Mouse (Mus musculus): ENCODE measurements around the gene Iqgap3.

Gene Iqgap3

GRCm38 (mm10) chr3:88138336-88139242 is 56.8 kb downstream of the Iqgap3 start:
- DNase-seq (ENCODE audit: low spot score), result peak; percentile 94

DNA sequence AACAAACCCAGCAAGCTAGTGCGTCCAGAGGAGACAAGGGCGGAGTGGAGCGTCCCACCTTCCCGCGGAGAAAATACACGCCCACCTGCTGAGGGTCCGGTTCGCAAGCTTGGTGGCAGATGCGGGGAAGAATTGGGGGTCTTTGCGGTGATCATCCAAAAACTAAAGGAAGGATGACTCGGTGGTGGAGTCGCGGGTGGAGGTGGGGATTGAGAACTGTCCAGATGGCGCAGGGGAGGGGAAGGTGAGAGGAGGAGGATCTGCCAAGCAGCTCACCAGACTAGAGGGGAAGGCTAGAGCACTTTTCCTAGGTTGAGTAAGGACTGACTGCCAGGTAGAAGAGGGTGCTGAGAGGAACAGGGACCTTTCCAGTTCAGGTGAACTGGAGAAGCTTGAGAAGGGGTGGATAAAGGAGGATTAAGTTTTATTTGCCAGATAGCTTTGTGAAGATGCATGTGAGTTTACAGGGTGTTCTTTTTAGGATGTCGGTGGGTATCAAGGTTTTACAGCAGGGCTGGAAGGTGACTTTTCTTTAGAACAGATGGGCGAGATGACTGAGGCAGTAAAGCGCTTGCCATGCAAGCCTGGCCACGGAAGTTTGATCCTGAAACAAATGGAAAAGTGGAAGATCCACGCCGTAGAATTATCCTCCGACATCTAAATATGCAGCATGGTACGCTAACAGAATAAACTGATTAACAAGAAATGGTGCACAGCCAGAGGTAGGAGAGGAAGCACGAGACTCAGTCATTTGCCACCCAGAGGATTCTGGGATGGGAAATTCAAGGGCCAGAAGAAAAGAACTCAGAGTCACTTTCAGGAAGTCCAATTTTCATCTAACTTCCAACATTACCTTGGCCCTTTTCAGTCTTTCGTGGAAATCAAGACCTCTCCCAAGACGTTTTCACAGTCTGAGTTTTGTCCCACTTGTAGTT is 57.7 kb downstream of the Iqgap3 start:
- no peak for DNase-seq (ENCODE audit: low spot score)

- DNase-seq (ENCODE audit: low spot score), result peak; percentile 80
These were observed 58.6 kb downstream of the Iqgap3 start for GRCm38 (mm10) chr3:88140178-88140902.

GRCm38 (mm10) chr3:88140903-88141430 is 59.2 kb downstream of the Iqgap3 start:
- no peak for DNase-seq (ENCODE audit: low spot score)

DNA sequence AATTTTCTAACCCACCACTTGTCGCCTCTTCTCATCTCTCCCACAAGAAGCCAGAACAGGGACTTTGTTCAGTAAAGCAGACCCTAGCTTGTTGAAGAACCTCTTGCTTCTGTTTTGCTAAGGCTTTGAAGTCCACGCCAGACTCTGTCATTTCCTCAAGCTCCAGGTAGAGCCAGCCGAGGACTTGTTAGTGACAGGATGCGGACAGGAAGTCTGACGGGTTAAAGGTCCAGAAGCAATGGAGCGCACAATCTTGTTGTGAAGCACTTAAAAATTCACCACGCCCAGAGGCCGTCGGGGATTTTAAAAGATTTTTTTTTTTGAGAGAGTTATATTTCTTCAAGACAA is 59.6 kb downstream of the Iqgap3 start:
- no peak for DNase-seq (ENCODE audit: low spot score)

DNA sequence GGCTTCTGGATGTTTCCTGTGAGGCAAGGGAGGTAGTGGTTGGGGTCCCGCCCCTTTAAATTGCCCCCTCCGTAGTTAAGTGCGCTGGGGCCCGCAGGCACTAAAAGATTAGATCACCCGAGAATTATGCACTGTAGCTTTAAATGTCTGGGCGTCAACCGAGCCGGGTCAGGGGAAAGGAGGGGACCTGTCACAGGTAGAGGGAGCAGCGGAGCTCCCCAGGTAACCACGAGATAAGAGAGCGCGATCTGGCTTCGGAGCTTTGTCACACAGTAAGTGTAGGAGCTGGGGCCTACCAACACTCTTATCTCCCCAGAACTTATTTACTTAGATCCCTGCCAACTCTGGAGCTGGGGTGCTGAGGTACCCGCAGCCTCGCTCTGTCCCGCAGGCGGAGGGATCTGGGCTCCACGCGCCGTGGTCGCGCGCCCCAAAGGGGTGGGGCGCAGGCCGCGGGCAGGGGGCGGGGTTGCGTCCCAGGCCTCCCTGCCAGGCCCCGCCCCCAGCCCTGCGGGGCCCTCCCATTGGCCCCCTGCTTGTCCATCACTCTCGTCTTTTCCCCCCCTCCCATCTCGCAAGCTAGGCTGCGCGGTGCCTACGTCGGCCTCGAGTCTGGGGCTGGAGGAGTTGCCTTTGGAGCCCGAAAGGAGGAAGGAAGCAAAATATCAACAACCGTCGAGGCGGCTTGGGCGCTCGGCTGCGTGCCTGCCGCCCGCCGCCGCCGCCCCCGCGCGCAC is 60.2 kb downstream of the Iqgap3 start, which contains the start of gene Mef2d:
Gene Mef2d (plus strand): TSS at position 586 of the 737 bp plus-strand sequence.
- DNase-seq (ENCODE audit: low spot score), result peak; percentile 94

DNA sequence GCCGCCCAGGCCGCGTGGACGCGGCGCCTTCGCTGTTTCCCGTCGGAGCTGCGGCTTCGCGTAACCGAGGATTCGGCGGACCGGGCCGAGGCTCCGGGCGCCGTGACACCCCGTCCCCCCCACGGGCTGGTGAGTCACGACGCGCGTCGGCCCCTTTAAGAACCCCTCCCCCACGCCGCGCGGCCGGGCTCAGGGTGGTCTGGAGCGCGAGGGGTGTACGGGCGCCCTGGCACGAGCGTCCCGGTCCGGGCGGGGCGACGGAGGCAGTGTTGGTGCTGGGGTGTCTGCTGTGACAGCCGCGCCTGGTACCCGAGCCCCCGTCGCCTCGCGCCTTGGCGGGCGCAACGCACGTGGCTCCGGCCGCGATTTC is 60.8 kb downstream of the Iqgap3 start:
- DNase-seq (ENCODE audit: low spot score), result no peak

DNA sequence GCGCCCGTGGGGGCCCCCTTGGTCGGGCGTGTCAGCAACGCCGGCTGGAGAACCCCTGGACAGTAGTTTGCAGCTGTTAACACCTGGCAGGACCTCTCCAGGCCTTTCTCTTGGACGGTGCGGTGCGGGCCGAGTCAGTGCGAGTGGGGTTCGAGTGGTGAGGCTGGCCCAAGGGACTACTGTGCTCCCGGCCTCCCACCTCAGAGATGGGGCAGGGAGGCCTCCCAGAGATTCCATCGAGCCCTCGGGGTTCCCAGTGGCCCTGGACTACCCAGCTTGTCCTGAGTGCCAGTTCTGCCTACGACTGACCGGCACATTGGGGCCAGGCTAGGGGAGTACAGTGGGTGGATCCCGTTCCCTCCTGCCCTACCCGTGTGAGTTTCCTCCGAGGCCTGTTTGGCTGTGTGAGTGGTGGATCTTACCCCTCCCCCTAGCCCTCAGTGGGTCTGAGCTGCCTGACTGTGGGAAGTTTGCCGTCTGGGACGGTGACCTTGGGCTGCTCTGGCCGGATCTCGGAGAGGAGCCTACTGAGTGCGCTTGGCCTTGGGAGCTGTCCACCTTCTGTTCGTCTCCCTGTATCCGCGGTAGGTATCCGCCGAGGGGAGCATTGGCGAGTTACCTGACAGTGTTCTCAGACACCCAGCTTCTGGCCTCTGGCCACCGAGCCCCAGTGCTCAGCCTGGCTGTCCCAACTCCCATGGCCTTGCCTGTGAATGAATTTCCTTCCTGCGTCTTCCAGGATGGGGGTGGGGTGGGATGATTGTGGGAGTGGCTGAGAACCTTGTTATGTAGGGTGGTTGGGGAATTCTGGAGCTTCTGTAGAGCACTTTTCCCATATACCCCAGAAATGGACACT is 61.4 kb downstream of the Iqgap3 start:
- DNase-seq (ENCODE audit: low spot score), result peak; percentile 69

- no peak for DNase-seq (ENCODE audit: low spot score)
These were observed 62.3 kb downstream of the Iqgap3 start for GRCm38 (mm10) chr3:88143961-88144486.

GRCm38 (mm10) chr3:88144648-88145410 is 63.1 kb downstream of the Iqgap3 start:
- no peak for DNase-seq (ENCODE audit: low spot score)

DNA sequence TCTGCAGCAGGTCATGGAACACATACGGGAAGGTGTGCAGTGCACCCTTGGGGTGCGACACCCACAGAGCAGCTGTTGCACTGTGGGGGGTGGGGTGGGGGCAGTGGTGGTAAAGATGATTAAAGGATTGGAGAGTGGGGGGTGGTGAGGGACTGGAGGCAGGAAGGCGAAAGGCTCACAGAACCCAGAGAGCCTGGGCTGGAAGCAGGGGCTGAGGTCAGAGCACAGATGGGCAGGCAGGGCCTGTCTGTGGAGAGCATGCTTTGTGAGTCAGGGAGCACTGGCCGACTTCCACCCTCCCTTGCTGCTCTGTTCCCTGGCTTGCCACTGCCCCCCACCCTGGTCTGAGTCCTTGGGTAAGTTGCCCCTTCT is 63.6 kb downstream of the Iqgap3 start:
- DNase-seq (ENCODE audit: low spot score), result no peak

- DNase-seq (ENCODE audit: low spot score), result no peak
These were observed 64.2 kb downstream of the Iqgap3 start for GRCm38 (mm10) chr3:88145952-88146351.

DNA sequence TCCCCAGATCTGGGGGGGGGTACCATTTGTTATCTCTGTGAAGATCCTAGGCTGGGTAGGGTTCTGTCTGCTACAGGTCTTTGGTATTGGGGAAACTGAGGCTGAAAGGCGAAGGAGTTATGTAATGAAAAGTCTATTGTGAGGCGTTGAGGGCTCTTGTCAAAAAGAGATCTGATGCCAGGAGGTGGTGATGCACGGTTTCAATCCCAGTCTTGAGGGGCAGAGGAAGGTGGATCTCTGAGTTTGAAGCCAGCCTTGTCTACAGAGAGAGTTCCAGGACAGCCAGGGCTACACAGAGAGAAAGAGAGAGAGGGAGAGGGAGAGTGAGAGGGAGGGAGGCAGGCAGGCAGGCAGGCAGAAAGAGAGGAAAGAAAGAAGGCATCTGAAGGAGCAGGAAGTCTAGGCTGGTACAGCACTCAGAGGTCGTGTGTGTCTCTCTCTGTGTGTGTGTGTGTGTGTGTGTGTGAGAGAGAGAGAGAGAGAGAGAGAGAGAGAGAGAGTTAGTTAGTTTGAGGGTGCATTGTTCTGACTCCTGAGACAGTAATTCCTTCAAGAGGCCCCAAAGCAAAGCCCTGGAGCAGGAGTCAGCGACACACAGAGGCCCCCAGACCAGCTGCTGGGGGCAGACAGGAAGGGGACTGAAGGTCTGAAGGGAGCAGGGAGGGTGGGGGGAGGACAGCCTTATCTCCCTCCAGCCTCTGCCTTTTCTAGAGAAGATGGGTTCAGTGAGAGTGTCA is 64.8 kb downstream of the Iqgap3 start:
- DNase-seq (ENCODE audit: low spot score), result no peak

GRCm38 (mm10) chr3:88147444-88147843 is 65.7 kb downstream of the Iqgap3 start:
- no peak for DNase-seq (ENCODE audit: low spot score)

GRCm38 (mm10) chr3:88147866-88148265 is 66.1 kb downstream of the Iqgap3 start:
- DNase-seq (ENCODE audit: low spot score), result no peak

GRCm38 (mm10) chr3:88148354-88148753 is 66.6 kb downstream of the Iqgap3 start:
- DNase-seq (ENCODE audit: low spot score), result no peak

DNA sequence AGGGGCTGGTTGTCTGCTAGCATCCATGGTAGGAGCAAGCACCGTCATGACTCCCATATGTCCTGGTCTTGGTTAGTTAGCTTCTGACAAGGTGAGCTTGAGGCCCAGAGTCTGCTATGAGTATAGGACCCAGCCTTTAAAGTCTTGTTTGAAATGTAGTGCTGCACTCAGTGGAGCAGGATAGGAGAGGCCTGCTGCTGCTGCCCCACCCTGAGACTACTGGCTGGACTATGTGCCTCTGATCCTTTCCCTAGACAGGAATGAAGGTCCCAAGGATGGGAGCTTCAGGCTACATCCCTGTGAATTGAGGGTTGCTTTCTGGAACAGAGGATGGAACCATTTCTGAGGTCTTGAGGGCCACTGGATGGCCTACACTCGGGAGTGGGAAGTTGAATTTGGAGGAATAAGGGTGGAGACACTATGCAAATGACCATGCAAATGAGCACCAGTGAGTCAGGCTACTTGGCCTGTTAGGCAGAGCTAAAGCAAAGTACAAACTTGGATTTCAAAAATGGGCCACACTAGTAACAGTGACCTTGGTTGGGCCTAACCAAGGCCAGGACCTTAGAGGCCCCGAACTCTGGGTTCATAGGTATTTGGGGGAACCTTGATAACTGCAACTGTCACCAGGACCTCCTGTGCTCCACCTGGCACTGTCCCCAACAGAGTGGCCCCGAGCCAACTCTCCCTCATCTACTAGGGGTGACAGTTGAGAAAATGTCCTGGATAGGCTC is 67.2 kb downstream of the Iqgap3 start:
- DNase-seq (ENCODE audit: low spot score), result no peak

- no peak for DNase-seq (ENCODE audit: low spot score)
These were observed 67.8 kb downstream of the Iqgap3 start for GRCm38 (mm10) chr3:88149510-88149974.

All from ovary, adult 18-20 months (tissue).